Mouse (Mus musculus) liver, postnatal 0 days (tissue): ENCODE results near the gene Adamtsl3.

Experiments
- CTCF ChIP-seq: sonication (generic); IDR thresholded peaks from 2 replicates; pipeline ENCODE4 v1.5.1; 2016; ENCODE audit warnings: antibody characterized with exemption, low read depth
- EP300 ChIP-seq: IDR thresholded peaks from 2 replicates; pipeline ENCODE4 v1.6.1; 2016; ENCODE audit warnings: antibody characterized with exemption, low read depth, mild to moderate bottlenecking

- TF ChIP-seq CTCF (no peak), EP300 (no peak)
Measured at GRCm38 (mm10) chr7:82359674-82360073, 24.2 kb downstream of the Adamtsl3 start.
